Mouse (Mus musculus): ENCODE measurements around the gene Lrrc72. TPM values are rescaled to one million over a fixed set of nuclear protein-coding genes. Genes with fewer than 3 reads are reported as not detected.

Gene Lrrc72
- polyA plus RNA-seq (2012; rRNA removed), result not detected in 2 replicates

GRCm38 (mm10) chr12:36253298-36253697 lies at the start of gene Lrrc72:
Gene Lrrc72 (minus strand): TSS chr12:36253398.

Other genes with a start within 250 kb of the Lrrc72 start
- 225 and 530 TPM in 2 replicates for gene Tspan13, start 210.9 kb downstream of the Lrrc72 start, polyA plus RNA-seq (2012; rRNA removed)
- gene Ankmy2, start 96.3 kb downstream of the Lrrc72 start, polyA plus RNA-seq (2012; rRNA removed), result 2.0 and 2.7 TPM in 2 replicates
- gene Bzw2, start 95.3 kb downstream of the Lrrc72 start, polyA plus RNA-seq (2012; rRNA removed), result 2.5 and 3.2 TPM in 2 replicates
- gene Sostdc1, start 60.7 kb upstream of the Lrrc72 start, polyA plus RNA-seq (2012; rRNA removed), result 2.6 and 2.7 TPM in 2 replicates
- 0.24 and 0.32 TPM in 2 replicates for gene Ispd, start 128.1 kb upstream of the Lrrc72 start, polyA plus RNA-seq (2012; rRNA removed)
- gene D630036H23Rik, start 128.8 kb upstream of the Lrrc72 start, polyA plus RNA-seq (2012; rRNA removed), result 0.97 and 1.7 TPM in 2 replicates